Mouse (Mus musculus): ENCODE results near the gene Nvl.
A peak's percentile ranks its signal among the peaks of the same experiment; 100 is the strongest.

The Nvl gene

GRCm38 (mm10) chr1:181061784-181062485 is 82.1 kb downstream of the Nvl start:
- H3K4me3 ChIP-seq (replicated peaks; ENCODE audit: low read length), result no peak overlapping the region
- no peaks in the 10 kb centered on the region for H3K27me3 ChIP-seq (ENCODE audit: insufficient read depth, low read length)
- no peaks in the 10 kb centered on the region for H3K9me3 ChIP-seq (ENCODE audit: low read length)
- TF ChIP-seq POU5F1 (IDR thresholded peaks at IDR 0.05; ENCODE audit: borderline replicate concordance, low read length), result no peak
- TF ChIP-seq CTCF (conservative IDR thresholded peaks at IDR 0.05; ENCODE audit: low read length), result no peak
- no peak for TF ChIP-seq NANOG (IDR thresholded peaks at IDR 0.05; ENCODE audit: borderline replicate concordance, low read length)
- peaks cover 4% of the 10 kb centered on the region for H3K4me1 ChIP-seq (replicated peaks; ENCODE audit: low read depth, low read length)
- H3K36me3 ChIP-seq (ENCODE audit: insufficient read depth, low read length), result no peaks in the 10 kb centered on the region

- H3K27me3 ChIP-seq (ENCODE audit: insufficient read depth, low read length), result no peaks in the 10 kb centered on the region
- H3K9me3 ChIP-seq (ENCODE audit: low read length), result no peaks in the 10 kb centered on the region
- no peak for TF ChIP-seq CTCF (conservative IDR thresholded peaks at IDR 0.05; ENCODE audit: low read length)
- TF ChIP-seq POU5F1 (IDR thresholded peaks at IDR 0.05; ENCODE audit: borderline replicate concordance, low read length), result no peak
- no peak for TF ChIP-seq NANOG (IDR thresholded peaks at IDR 0.05; ENCODE audit: borderline replicate concordance, low read length)
- H3K4me1 ChIP-seq (replicated peaks; ENCODE audit: low read depth, low read length), result no peaks in the 10 kb centered on the region
- no peaks in the 10 kb centered on the region for H3K36me3 ChIP-seq (ENCODE audit: insufficient read depth, low read length)
- no peak overlapping the region for H3K4me3 ChIP-seq (replicated peaks; ENCODE audit: low read length)
Measured at GRCm38 (mm10) chr1:181052898-181053297, 91.1 kb downstream of the Nvl start.

GRCm38 (mm10) chr1:181050937-181051336 is 93.1 kb downstream of the Nvl start, which contains the start of gene 9130409I23Rik:
Gene 9130409I23Rik, plus strand, starts transcription at chr1:181051237.
- Histone ChIP-seq H3K36me3 (ENCODE audit: insufficient read depth, low read length) (no peaks in the 10 kb centered on the region), H3K4me1 (replicated peaks; ENCODE audit: low read depth, low read length) (no peaks in the 10 kb centered on the region), H3K4me3 (replicated peaks; ENCODE audit: low read length) (no peak within 1 kb of the TSS), H3K27me3 (ENCODE audit: insufficient read depth, low read length) (no peaks in the 10 kb centered on the region), H3K9me3 (ENCODE audit: low read length) (no peaks in the 10 kb centered on the region)
- TF ChIP-seq CTCF (conservative IDR thresholded peaks at IDR 0.05; ENCODE audit: low read length), result no peak
- TF ChIP-seq NANOG (IDR thresholded peaks at IDR 0.05; ENCODE audit: borderline replicate concordance, low read length), result no peak
- TF ChIP-seq POU5F1 (IDR thresholded peaks at IDR 0.05; ENCODE audit: borderline replicate concordance, low read length), result no peak

- Histone ChIP-seq H3K4me1 (replicated peaks; ENCODE audit: low read depth, low read length) (no peaks in the 10 kb centered on the region), H3K36me3 (ENCODE audit: insufficient read depth, low read length) (no peaks in the 10 kb centered on the region), H3K4me3 (replicated peaks; ENCODE audit: low read length) (no peak overlapping the region), H3K27me3 (ENCODE audit: insufficient read depth, low read length) (no peaks in the 10 kb centered on the region), H3K9me3 (ENCODE audit: low read length) (no peaks in the 10 kb centered on the region)
- TF ChIP-seq POU5F1 (IDR thresholded peaks at IDR 0.05; ENCODE audit: borderline replicate concordance, low read length) (no peak), CTCF (conservative IDR thresholded peaks at IDR 0.05; ENCODE audit: low read length) (peak; percentile 51)
Measured at GRCm38 (mm10) chr1:181049328-181049842, 94.6 kb downstream of the Nvl start.

GRCm38 (mm10) chr1:181047520-181047919 is 96.5 kb downstream of the Nvl start:
- TF ChIP-seq NANOG (IDR thresholded peaks at IDR 0.05; ENCODE audit: borderline replicate concordance, low read length) (no peak), POU5F1 (IDR thresholded peaks at IDR 0.05; ENCODE audit: borderline replicate concordance, low read length) (no peak), CTCF (conservative IDR thresholded peaks at IDR 0.05; ENCODE audit: low read length) (no peak)
- Histone ChIP-seq H3K27me3 (ENCODE audit: insufficient read depth, low read length) (no peaks in the 10 kb centered on the region), H3K36me3 (ENCODE audit: insufficient read depth, low read length) (no peaks in the 10 kb centered on the region), H3K4me1 (replicated peaks; ENCODE audit: low read depth, low read length) (no peaks in the 10 kb centered on the region), H3K4me3 (replicated peaks; ENCODE audit: low read length) (no peak overlapping the region), H3K9me3 (ENCODE audit: low read length) (no peaks in the 10 kb centered on the region)

- Histone ChIP-seq H3K4me1 (replicated peaks; ENCODE audit: low read depth, low read length) (peaks cover 9% of the 10 kb centered on the region), H3K27me3 (ENCODE audit: insufficient read depth, low read length) (peaks cover 6% of the 10 kb centered on the region; the same call in 1 of the 2 replicates), H3K9me3 (ENCODE audit: low read length) (peaks cover 7% of the 10 kb centered on the region), H3K36me3 (ENCODE audit: insufficient read depth, low read length) (no peaks in the 10 kb centered on the region), H3K4me3 (replicated peaks; ENCODE audit: low read length) (no peak overlapping the region)
- TF ChIP-seq POU5F1 (IDR thresholded peaks at IDR 0.05; ENCODE audit: borderline replicate concordance, low read length) (no peak), CTCF (conservative IDR thresholded peaks at IDR 0.05; ENCODE audit: low read length) (peak; percentile 60), NANOG (IDR thresholded peaks at IDR 0.05; ENCODE audit: borderline replicate concordance, low read length) (no peak)
Measured at GRCm38 (mm10) chr1:181039652-181040051, 104.4 kb downstream of the Nvl start.

GRCm38 (mm10) chr1:181037623-181038022 is 106.4 kb downstream of the Nvl start:
- TF ChIP-seq NANOG (IDR thresholded peaks at IDR 0.05; ENCODE audit: borderline replicate concordance, low read length) (no peak), CTCF (conservative IDR thresholded peaks at IDR 0.05; ENCODE audit: low read length) (no peak), POU5F1 (IDR thresholded peaks at IDR 0.05; ENCODE audit: borderline replicate concordance, low read length) (no peak)
- peaks cover 6% of the 10 kb centered on the region; the same call in 1 of the 2 replicates for H3K27me3 ChIP-seq (ENCODE audit: insufficient read depth, low read length)
- H3K4me1 ChIP-seq (replicated peaks; ENCODE audit: low read depth, low read length), result peaks cover 9% of the 10 kb centered on the region
- peaks cover 26% of the 10 kb centered on the region for H3K9me3 ChIP-seq (ENCODE audit: low read length)
- H3K36me3 ChIP-seq (ENCODE audit: insufficient read depth, low read length), result no peaks in the 10 kb centered on the region
- H3K4me3 ChIP-seq (replicated peaks; ENCODE audit: low read length), result no peak overlapping the region
